Mouse (Mus musculus): ENCODE data around the gene Ube2cbp. TPM values are rescaled to one million over a fixed set of nuclear protein-coding genes. Genes with fewer than 3 reads are reported as not detected.

The Ube2cbp gene
- polyA plus RNA-seq, 1 experiment from 2014 or later, result 4.0 TPM

DNA sequence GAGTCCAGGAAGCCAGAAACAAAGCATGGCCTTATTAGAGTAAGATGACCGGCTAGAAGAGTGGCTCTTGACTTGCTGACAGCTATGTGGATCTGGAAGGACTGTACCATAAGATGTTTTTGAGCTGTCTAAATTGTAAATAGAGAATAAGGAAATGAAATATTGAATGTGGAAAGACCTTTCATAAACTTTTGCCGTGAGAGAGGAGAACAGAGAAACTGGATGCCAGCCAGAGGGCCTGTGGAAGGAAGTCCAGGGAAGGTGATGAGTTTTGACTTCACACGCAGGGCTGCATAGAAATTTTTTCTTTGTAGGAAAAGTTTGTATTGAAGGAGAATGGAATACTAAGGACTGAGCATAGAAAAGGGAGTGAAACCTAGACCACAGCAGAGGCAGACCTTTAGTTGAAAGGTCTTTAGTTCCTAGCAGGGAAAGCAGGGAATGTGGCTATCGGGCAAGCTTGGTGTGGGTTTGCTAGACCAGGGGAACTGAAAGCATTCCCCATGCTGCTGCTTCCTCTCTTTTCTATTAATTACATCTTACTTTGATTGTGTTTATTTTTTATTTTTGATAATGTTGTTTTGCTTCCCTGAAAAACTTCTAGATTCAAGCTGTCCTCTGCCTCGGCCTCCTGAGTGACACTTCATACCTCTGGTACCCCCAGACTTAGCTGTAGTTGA lies 13.8 kb upstream of the Ube2cbp start:
- Histone ChIP-seq H3K27ac (ENCODE audit: low read depth, low read length) (no peak overlapping the region), H3K4me2 (no peak overlapping the region), H3K4me1 (ENCODE audit: control insufficient read depth, insufficient read depth, low read length) (peaks cover 5% of the 10 kb centered on the region; the same call in 1 of the 2 replicates), H3K36me3 (ENCODE audit: control insufficient read depth, insufficient read depth, low read length) (no peaks in the 10 kb centered on the region), H3K9me3 (replicated peaks; ENCODE audit: control insufficient read depth, low read length) (no peaks in the 10 kb centered on the region), H3K9ac (ENCODE audit: low read depth, low read length) (no peak overlapping the region), H3K4me3 (ENCODE audit: low read depth, low read length) (no peak overlapping the region), H3K27me3 (ENCODE audit: control insufficient read depth, insufficient read depth, low read length) (no peaks in the 10 kb centered on the region)
- 70% methylated on average over 5 of the region's 5 CpGs for WGBS (ENCODE audit: insufficient replicate concordance)
- ATAC-seq (replicated peaks; ENCODE audit: insufficient number of reproducible peaks, low FRiP score, low TSS enrichment), result no peak

DNA sequence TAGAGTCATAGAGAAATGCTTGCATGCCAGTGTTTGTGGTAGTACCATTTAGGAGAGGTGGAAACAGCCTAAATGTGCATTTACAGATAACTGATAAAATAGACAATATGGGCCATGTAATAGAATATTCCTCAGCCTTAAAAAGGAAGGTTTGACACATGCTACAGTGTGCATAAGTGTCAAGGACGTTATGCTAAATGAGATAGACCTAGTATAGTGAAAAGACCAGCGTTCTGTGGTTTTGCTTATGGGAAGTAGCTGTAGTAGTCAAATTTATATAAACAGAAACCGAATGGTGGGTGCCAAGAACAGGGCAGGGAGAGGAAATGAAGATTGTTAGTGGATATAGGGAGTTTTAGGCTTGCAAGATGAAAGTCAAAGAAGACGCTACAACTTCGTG lies 12.0 kb upstream of the Ube2cbp start:
- H3K27me3 ChIP-seq (ENCODE audit: control insufficient read depth, insufficient read depth, low read length), result no peaks in the 10 kb centered on the region
- ATAC-seq (replicated peaks; ENCODE audit: insufficient number of reproducible peaks, low FRiP score, low TSS enrichment), result no peak
- WGBS (ENCODE audit: insufficient replicate concordance), result 77% methylated on average over 5 of the region's 5 CpGs
- no peaks in the 10 kb centered on the region for H3K9me3 ChIP-seq (replicated peaks; ENCODE audit: control insufficient read depth, low read length)
- H3K27ac ChIP-seq (ENCODE audit: low read depth, low read length), result no peak overlapping the region
- H3K36me3 ChIP-seq (ENCODE audit: control insufficient read depth, insufficient read depth, low read length), result no peaks in the 10 kb centered on the region
- H3K4me2 ChIP-seq, result no peak overlapping the region
- no peak overlapping the region for H3K4me3 ChIP-seq (ENCODE audit: low read depth, low read length)
- H3K9ac ChIP-seq (ENCODE audit: low read depth, low read length), result no peak overlapping the region
- H3K4me1 ChIP-seq (ENCODE audit: control insufficient read depth, insufficient read depth, low read length), result peaks cover 5% of the 10 kb centered on the region; the same call in 1 of the 2 replicates

DNA sequence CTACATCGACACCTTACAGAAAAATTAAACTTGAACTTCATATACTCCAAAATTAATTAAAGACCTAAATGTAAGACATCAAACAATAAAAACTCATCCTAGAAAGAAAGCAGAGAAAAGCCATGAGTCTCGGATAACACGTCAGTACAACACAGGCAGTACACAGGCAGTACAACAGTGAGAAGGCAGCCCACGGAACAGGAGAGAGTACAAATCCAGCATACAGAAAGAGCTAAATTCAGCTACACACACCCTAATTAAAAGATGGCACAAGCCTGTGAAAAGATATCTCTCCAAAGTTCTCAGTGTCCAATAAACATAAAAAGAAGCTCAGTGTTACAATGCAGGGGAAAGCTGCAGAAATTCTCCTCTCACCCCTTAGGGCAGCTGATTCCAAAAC lies 11.2 kb upstream of the Ube2cbp start:
- Histone ChIP-seq H3K4me2 (no peak overlapping the region), H3K9me3 (replicated peaks; ENCODE audit: control insufficient read depth, low read length) (no peaks in the 10 kb centered on the region), H3K4me1 (ENCODE audit: control insufficient read depth, insufficient read depth, low read length) (peaks cover 5% of the 10 kb centered on the region; the same call in 1 of the 2 replicates), H3K36me3 (ENCODE audit: control insufficient read depth, insufficient read depth, low read length) (no peaks in the 10 kb centered on the region), H3K9ac (ENCODE audit: low read depth, low read length) (no peak overlapping the region), H3K27me3 (ENCODE audit: control insufficient read depth, insufficient read depth, low read length) (no peaks in the 10 kb centered on the region), H3K4me3 (ENCODE audit: low read depth, low read length) (no peak overlapping the region), H3K27ac (ENCODE audit: low read depth, low read length) (no peak overlapping the region)
- no peak for ATAC-seq (replicated peaks; ENCODE audit: insufficient number of reproducible peaks, low FRiP score, low TSS enrichment)
- WGBS (ENCODE audit: insufficient replicate concordance), result 93% methylated on average over 4 of the region's 4 CpGs

DNA sequence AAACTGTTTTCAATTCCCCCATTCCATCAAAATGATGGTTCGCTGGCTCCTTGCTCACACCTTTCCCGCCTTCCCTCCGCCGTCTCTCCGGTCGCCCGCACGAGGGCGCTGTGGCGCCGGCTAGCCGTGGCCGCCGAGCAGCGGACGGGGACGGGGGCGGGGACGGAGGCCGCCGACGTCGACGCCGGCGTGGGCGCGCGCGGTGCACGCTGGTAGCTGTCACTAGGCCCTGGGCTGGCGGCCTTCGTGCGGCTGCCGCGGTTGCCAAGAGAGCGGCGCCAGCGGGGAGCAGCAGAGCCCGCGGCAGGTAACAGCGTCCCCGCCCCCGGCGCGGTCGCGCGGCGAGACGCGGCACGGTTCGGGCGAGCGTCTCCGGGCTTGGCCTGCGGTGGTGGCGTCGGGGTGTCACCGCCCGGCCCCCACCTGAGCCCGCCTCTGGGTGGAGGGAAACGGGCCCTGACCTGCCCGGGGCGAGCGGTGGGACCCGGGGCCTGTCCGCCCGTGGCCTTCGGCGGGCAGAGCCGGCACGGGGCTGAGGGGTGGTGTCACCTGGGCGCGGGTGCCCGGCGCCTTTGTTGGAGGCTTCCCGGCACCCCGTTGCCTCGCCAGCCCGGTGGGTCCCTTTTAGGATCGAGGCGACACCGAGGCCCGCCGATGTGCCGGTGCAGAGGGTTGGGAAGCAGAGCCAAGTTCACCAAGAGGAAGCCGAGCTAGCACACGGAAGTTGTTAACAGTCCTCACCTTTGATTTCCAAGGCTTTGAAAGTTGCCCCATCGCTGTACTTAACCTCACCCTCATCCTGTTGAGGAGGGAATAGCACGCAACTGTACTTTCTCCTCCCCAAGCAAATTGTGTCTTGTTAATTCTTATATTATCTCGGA lies 2.5 kb upstream of the Ube2cbp start, which contains the start of gene Dop1a:
Gene Dop1a (plus strand): TSS at position 165 of the 881 bp plus-strand sequence.
- H3K4me1 ChIP-seq (ENCODE audit: control insufficient read depth, insufficient read depth, low read length), result no peaks in the 10 kb centered on the region
- H3K4me3 ChIP-seq (ENCODE audit: low read depth, low read length), result peak within 1 kb of the TSS; percentile 92
- H3K36me3 ChIP-seq (ENCODE audit: control insufficient read depth, insufficient read depth, low read length), result no peaks in the 10 kb centered on the region
- under 1% methylated on average over 72 of the region's 93 CpGs for WGBS (ENCODE audit: insufficient replicate concordance)
- peak within 1 kb of the TSS; percentile 81 for H3K4me2 ChIP-seq
- no peaks in the 10 kb centered on the region for H3K9me3 ChIP-seq (replicated peaks; ENCODE audit: control insufficient read depth, low read length)
- H3K27me3 ChIP-seq (ENCODE audit: control insufficient read depth, insufficient read depth, low read length), result peaks cover 3% of the 10 kb centered on the region; the same call in 1 of the 2 replicates
- H3K9ac ChIP-seq (ENCODE audit: low read depth, low read length), result peak within 1 kb of the TSS; percentile 90
- peak; percentile 93 for ATAC-seq (replicated peaks; ENCODE audit: insufficient number of reproducible peaks, low FRiP score, low TSS enrichment)
- H3K27ac ChIP-seq (ENCODE audit: low read depth, low read length), result peak within 1 kb of the TSS; percentile 46; the same call in 1 of the 2 replicates

DNA sequence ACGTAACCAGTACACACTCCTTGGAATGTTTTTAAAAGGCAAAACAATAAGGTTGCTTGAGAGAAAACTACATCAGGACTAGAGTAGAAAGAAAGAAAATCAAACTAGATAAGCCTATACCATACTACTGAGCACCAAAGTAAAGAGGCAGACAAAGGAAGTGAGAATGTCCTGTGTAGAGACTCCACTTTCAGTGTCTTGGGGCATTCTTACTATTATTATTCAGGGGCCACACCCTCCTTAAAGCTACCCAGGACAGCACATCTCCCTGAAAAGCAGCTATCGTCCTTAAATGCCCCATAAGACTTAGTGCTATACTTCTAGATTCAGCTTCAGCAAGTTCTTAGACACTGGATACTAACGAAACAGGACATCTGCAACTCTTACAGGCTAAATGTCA lies 11.1 kb downstream of the Ube2cbp start:
- Histone ChIP-seq H3K36me3 (ENCODE audit: control insufficient read depth, insufficient read depth, low read length) (no peaks in the 10 kb centered on the region), H3K27me3 (ENCODE audit: control insufficient read depth, insufficient read depth, low read length) (no peaks in the 10 kb centered on the region), H3K9ac (ENCODE audit: low read depth, low read length) (no peak overlapping the region), H3K9me3 (replicated peaks; ENCODE audit: control insufficient read depth, low read length) (no peaks in the 10 kb centered on the region), H3K4me2 (no peak overlapping the region), H3K27ac (ENCODE audit: low read depth, low read length) (no peak overlapping the region), H3K4me1 (ENCODE audit: control insufficient read depth, insufficient read depth, low read length) (0 out of 2 replicates have a peak, but pooled peaks cover 2% of the 10 kb centered on the region), H3K4me3 (ENCODE audit: low read depth, low read length) (no peak overlapping the region)
- WGBS (ENCODE audit: insufficient replicate concordance), result 68% methylated on average over 3 of the region's 3 CpGs
- ATAC-seq (replicated peaks; ENCODE audit: insufficient number of reproducible peaks, low FRiP score, low TSS enrichment), result no peak

DNA sequence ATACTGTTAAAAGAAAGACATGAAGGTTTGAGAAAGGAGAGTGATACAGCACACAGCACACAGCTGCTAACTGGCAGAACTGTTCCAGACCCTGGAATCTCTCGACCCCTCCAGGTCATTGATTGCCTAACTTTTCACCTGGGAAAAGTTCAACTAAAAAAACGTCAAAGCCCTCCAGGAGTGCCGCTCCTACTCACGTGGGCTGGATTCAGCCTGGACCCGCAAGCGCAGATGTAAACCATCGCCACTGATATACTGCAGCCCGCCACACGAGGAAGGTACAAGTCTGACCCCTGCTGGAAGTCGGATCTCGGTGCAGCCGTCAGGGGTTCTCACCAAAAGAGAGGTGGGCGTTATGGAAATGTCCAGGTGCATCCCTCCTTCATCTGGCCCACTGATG lies 13.1 kb downstream of the Ube2cbp start:
- H3K4me2 ChIP-seq, result peak overlapping the region; percentile 49
- WGBS (ENCODE audit: insufficient replicate concordance), result 2% methylated on average over 13 of the region's 13 CpGs
- H3K9me3 ChIP-seq (replicated peaks; ENCODE audit: control insufficient read depth, low read length), result no peaks in the 10 kb centered on the region
- H3K4me3 ChIP-seq (ENCODE audit: low read depth, low read length), result 0 out of 2 replicates have a peak overlapping the region, but pooled peaks have one; percentile 2
- 0 out of 2 replicates have a peak, but pooled peaks cover 2% of the 10 kb centered on the region for H3K4me1 ChIP-seq (ENCODE audit: control insufficient read depth, insufficient read depth, low read length)
- H3K36me3 ChIP-seq (ENCODE audit: control insufficient read depth, insufficient read depth, low read length), result no peaks in the 10 kb centered on the region
- H3K27me3 ChIP-seq (ENCODE audit: control insufficient read depth, insufficient read depth, low read length), result no peaks in the 10 kb centered on the region
- H3K27ac ChIP-seq (ENCODE audit: low read depth, low read length), result no peak overlapping the region
- ATAC-seq (replicated peaks; ENCODE audit: insufficient number of reproducible peaks, low FRiP score, low TSS enrichment), result peak; percentile 64; the same call in 1 of the 2 replicates
- H3K9ac ChIP-seq (ENCODE audit: low read depth, low read length), result no peak overlapping the region

DNA sequence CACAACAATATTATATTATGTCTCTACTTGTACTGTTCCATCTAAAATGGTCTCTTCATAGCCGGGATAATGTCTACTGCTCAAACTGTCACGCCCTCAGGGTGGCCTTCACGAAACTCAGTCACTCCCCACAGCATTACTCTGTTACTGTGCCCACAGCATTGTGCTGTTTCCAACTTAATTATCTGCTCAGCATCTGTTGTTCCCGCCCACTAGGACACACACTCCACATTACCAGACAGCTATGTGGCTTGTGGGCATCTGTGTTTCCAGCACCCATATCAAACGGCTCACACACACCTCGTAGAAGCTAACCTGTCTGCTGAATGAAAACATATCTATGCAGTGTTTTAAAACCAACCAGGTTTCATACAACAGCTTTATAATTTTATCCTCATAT lies 13.7 kb downstream of the Ube2cbp start:
- H3K27ac ChIP-seq (ENCODE audit: low read depth, low read length), result no peak overlapping the region
- no peaks in the 10 kb centered on the region for H3K27me3 ChIP-seq (ENCODE audit: control insufficient read depth, insufficient read depth, low read length)
- H3K36me3 ChIP-seq (ENCODE audit: control insufficient read depth, insufficient read depth, low read length), result no peaks in the 10 kb centered on the region
- 63% methylated on average over 6 of the region's 6 CpGs for WGBS (ENCODE audit: insufficient replicate concordance)
- H3K4me3 ChIP-seq (ENCODE audit: low read depth, low read length), result no peak overlapping the region
- H3K9ac ChIP-seq (ENCODE audit: low read depth, low read length), result no peak overlapping the region
- H3K9me3 ChIP-seq (replicated peaks; ENCODE audit: control insufficient read depth, low read length), result no peaks in the 10 kb centered on the region
- H3K4me2 ChIP-seq, result no peak overlapping the region; the same call in 1 of the 2 replicates
- no peak for ATAC-seq (replicated peaks; ENCODE audit: insufficient number of reproducible peaks, low FRiP score, low TSS enrichment)
- H3K4me1 ChIP-seq (ENCODE audit: control insufficient read depth, insufficient read depth, low read length), result 0 out of 2 replicates have a peak, but pooled peaks cover 2% of the 10 kb centered on the region

DNA sequence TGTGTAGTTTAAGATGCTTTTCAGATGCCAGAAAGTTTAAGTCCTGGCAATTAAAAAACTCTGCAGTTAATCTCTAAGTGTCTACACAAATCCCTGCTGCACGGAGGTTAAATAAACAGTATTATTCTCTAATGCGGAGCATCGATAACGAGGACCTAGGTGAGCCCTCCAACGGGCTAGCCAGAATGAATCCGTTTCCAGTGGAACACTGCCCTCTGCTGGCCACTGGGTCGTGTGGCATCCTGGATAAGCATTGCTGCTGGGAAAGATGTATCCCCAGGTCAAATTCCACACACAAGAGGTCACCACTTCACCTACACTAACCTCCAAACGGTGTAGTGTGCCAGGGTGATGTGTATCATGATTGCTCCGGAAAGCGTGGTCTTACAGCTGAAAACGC lies 15.2 kb downstream of the Ube2cbp start:
- Histone ChIP-seq H3K27me3 (ENCODE audit: control insufficient read depth, insufficient read depth, low read length) (no peaks in the 10 kb centered on the region), H3K9ac (ENCODE audit: low read depth, low read length) (no peak overlapping the region), H3K4me1 (ENCODE audit: control insufficient read depth, insufficient read depth, low read length) (0 out of 2 replicates have a peak, but pooled peaks cover 2% of the 10 kb centered on the region), H3K27ac (ENCODE audit: low read depth, low read length) (no peak overlapping the region), H3K36me3 (ENCODE audit: control insufficient read depth, insufficient read depth, low read length) (no peaks in the 10 kb centered on the region), H3K4me2 (no peak overlapping the region), H3K9me3 (replicated peaks; ENCODE audit: control insufficient read depth, low read length) (no peaks in the 10 kb centered on the region), H3K4me3 (ENCODE audit: low read depth, low read length) (no peak overlapping the region)
- 0 out of 2 replicates have a peak, but pooled peaks have one; percentile 44 for ATAC-seq (replicated peaks; ENCODE audit: insufficient number of reproducible peaks, low FRiP score, low TSS enrichment)
- WGBS (ENCODE audit: insufficient replicate concordance), result 10% methylated on average over 11 of the region's 11 CpGs
